Mouse (Mus musculus) neural tube, embryonic 13.5 days (tissue): ENCODE data around the gene Dnajc16. TPM values are rescaled to one million over a fixed set of nuclear protein-coding genes. Genes with fewer than 3 reads are reported as not detected.

ENCODE experiments used
- ATAC-seq: fragments of 200-750 bp; cut with Nextera tagmentation; 2 replicates; pipeline ENCODE4 v1.8.0; 2017; ENCODE audit warnings: low read depth, mild to moderate bottlenecking, moderate TSS enrichment, moderate library complexity
- H3K27ac ChIP-seq: fragments of 300-500 bp; sonication (generic); replicated peaks from 2 replicates; pipeline ENCODE4 v1.5.1; 2015; ENCODE audit warnings: moderate library complexity, mild to moderate bottlenecking, inconsistent platforms
- H3K27me3 ChIP-seq: fragments of 300-500 bp; sonication (generic); 2 replicates; pipeline ENCODE4 v1.6.1; 2015; ENCODE audit warnings: mild to moderate bottlenecking, inconsistent platforms
- H3K36me3 ChIP-seq: fragments of 300-500 bp; sonication (generic); 2 replicates; pipeline ENCODE4 v1.6.1; 2015; ENCODE audit warnings: mild to moderate bottlenecking, inconsistent platforms
- H3K4me1 ChIP-seq: fragments of 300-500 bp; sonication (generic); replicated peaks from 2 replicates; pipeline ENCODE4 v1.6.1; 2015; ENCODE audit warnings: inconsistent platforms
- H3K4me2 ChIP-seq: fragments of 300-500 bp; sonication (generic); 2 replicates; pipeline ENCODE4 v1.6.1; 2015; ENCODE audit warnings: inconsistent platforms, mild to moderate bottlenecking, moderate library complexity
- H3K4me3 ChIP-seq: fragments of 300-500 bp; sonication (generic); 2 replicates; pipeline ENCODE4 v1.5.1; 2015; ENCODE audit warnings: mild to moderate bottlenecking, inconsistent platforms
- H3K9ac ChIP-seq: fragments of 300-500 bp; sonication (generic); 2 replicates; pipeline ENCODE4 v1.6.1; 2015; ENCODE audit warnings: moderate library complexity, mild to moderate bottlenecking, inconsistent platforms
- H3K9me3 ChIP-seq: fragments of 300-500 bp; sonication (generic); 2 replicates; pipeline ENCODE4 v1.6.1; 2016; ENCODE audit warnings: inconsistent platforms
- WGBS: fragments of 180-500 bp; shearing (Covaris S2); methylation state at CpG from one replicate; pipeline ENCODE4 v1.1.7; 2015; 5-methylcytosine and 5-hydroxymethylcytosine counted together
- polyA plus RNA-seq: library from polyadenylated mRNA; unstranded; fragments of >200 nt; fragmentation: Nextera tagmentation; extraction: Ambion mirVana; gene quantifications from 2 replicates; pipeline ENCODE4 v1.2.1, GENCODE M21; 2015

Gene Dnajc16
- polyA plus RNA-seq, 1 experiment from 2014 or later: 6.6 TPM

- WGBS: 98% methylated on average over 1 of the region's 1 CpGs
- Histone ChIP-seq H3K4me3 (no peak overlapping the region), H3K9me3 (no peaks in the 10 kb centered on the region)
Measured at GRCm38 (mm10) chr4:141719304-141719703, 71.4 kb downstream of the Dnajc16 start.

DNA sequence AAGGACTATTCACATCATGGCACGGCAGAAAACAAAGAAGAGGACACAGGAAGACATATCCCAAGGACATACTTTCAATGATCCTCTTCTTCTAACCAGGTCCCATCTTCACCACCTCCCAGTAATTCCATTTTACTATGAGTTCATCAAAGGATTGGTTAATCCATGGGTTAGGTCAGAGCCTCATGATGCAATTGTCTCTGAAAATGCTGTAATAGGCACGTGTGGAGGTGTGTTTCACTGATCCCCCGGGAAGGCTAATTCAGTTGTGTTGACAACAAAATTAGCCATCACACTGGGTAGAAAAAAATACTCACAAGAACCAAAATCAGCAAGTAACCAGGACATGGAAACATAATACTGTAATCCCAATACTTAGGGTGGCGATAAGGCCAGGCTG, 73.1 kb downstream of the Dnajc16 start:
- Histone ChIP-seq H3K36me3 (peaks cover 21% of the 10 kb centered on the region), H3K9ac (no peak overlapping the region), H3K4me1 (peaks cover 29% of the 10 kb centered on the region), H3K9me3 (no peaks in the 10 kb centered on the region), H3K27me3 (no peaks in the 10 kb centered on the region), H3K4me2 (no peak overlapping the region), H3K27ac (no peak overlapping the region), H3K4me3 (no peak overlapping the region)
- ATAC-seq: no peak
- WGBS: 82% methylated on average over 4 of the region's 4 CpGs

More at GRCm38 (mm10) chr4:141719304-141719703, 71.4 kb downstream of the Dnajc16 start:
- no peak overlapping the region for H3K4me2 ChIP-seq
- no peak for ATAC-seq
- no peaks in the 10 kb centered on the region for H3K27me3 ChIP-seq
- H3K36me3 ChIP-seq: peaks cover 12% of the 10 kb centered on the region
- H3K4me1 ChIP-seq: peaks cover 35% of the 10 kb centered on the region
- no peak overlapping the region for H3K9ac ChIP-seq
- H3K27ac ChIP-seq: no peak overlapping the region

GRCm38 (mm10) chr4:141715027-141715426, 75.7 kb downstream of the Dnajc16 start:
- peaks cover 42% of the 10 kb centered on the region for H3K36me3 ChIP-seq
- no peak overlapping the region for H3K27ac ChIP-seq
- 65% methylated on average over 2 of the region's 2 CpGs for WGBS
- no peak overlapping the region for H3K4me2 ChIP-seq
- no peak overlapping the region for H3K4me3 ChIP-seq
- no peaks in the 10 kb centered on the region for H3K27me3 ChIP-seq
- no peak for ATAC-seq
- no peaks in the 10 kb centered on the region for H3K9me3 ChIP-seq
- peaks cover 6% of the 10 kb centered on the region; the same call in 1 of the 2 replicates for H3K4me1 ChIP-seq
- H3K9ac ChIP-seq: no peak overlapping the region

DNA sequence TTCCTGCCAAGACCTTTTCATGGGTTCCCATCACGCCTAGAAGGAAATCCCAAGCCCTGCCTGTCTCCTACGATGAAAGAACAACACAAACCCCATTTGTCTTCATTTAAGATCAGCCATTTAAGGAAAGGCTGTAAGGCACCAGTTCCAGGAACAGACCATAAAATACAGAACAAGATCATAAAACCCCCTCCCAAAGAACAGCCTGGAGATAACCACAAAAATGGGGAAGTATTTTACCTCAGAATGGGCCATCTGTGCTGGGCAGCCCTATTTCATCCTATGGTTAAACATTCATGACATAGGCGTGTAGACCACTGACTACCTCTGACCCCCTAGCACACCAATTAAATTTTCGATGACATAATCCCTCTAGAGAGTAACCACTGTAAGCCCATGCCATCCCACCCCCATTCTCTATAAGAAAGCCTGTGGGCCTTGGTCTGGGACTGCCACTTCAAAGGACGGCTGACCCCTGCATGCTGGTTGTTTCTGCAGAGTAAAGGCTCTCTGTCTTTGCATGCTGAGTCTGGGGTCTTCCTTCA, 77.1 kb downstream of the Dnajc16 start:
- Histone ChIP-seq H3K9ac (no peak overlapping the region), H3K9me3 (no peaks in the 10 kb centered on the region), H3K27ac (no peak overlapping the region), H3K36me3 (peaks cover 52% of the 10 kb centered on the region), H3K4me1 (peaks cover 3% of the 10 kb centered on the region; the same call in 1 of the 2 replicates), H3K4me3 (no peak overlapping the region), H3K27me3 (no peaks in the 10 kb centered on the region), H3K4me2 (no peak overlapping the region)
- WGBS: 57% methylated on average over 5 of the region's 5 CpGs
- ATAC-seq: no peak

DNA sequence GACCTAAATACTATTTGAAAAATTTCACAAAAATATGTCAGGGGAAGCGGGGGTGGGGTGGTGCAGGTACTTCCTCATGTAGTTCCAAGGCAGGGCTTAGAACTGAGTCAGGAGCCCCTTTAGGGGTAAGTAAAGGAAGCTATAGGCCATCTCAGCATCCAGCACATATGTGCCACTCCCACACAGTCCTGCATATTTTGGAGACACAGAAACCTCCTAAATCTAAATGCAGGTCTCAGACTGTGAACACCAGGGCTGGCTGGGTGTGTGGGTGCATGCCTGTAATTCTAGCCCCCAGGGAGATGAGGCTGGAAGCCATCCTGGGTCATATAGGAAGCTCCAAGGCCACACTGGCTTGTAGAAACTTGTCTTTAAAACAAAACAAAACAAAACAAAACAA, 79.5 kb downstream of the Dnajc16 start:
- Histone ChIP-seq H3K4me2 (no peak overlapping the region), H3K27ac (no peak overlapping the region), H3K4me3 (no peak overlapping the region), H3K36me3 (peaks cover 73% of the 10 kb centered on the region), H3K9me3 (no peaks in the 10 kb centered on the region), H3K9ac (no peak overlapping the region), H3K27me3 (no peaks in the 10 kb centered on the region), H3K4me1 (peaks cover 3% of the 10 kb centered on the region; the same call in 1 of the 2 replicates)
- no peak for ATAC-seq
- WGBS: 96% methylated on average over 1 of the region's 1 CpGs

Other genes starting within 250 kb of the Dnajc16 start
- 32.1 and 36.6 TPM in 2 replicates for gene Fblim1, start 184.8 kb downstream of the Dnajc16 start, polyA plus RNA-seq
- gene Tmem82, start 172.3 kb downstream of the Dnajc16 start, polyA plus RNA-seq: 0.31 TPM in 1 of 2 replicates, not detected in the other
- 0.11 TPM in 1 of 2 replicates, not detected in the other for gene Slc25a34, start 167.1 kb downstream of the Dnajc16 start, polyA plus RNA-seq
- 6.6 and 7.6 TPM in 2 replicates for gene Plekhm2, start 126.0 kb downstream of the Dnajc16 start, polyA plus RNA-seq
- gene Rsc1a1, start 105.3 kb downstream of the Dnajc16 start, polyA plus RNA-seq: not detected in 2 replicates
- gene Ddi2, start 67.5 kb downstream of the Dnajc16 start, polyA plus RNA-seq: 15.4 and 17.9 TPM in 2 replicates
- not detected in 2 replicates for gene Agmat, start 44.3 kb downstream of the Dnajc16 start, polyA plus RNA-seq
- 19.8 and 22.9 TPM in 2 replicates for gene Casp9, start 2.7 kb upstream of the Dnajc16 start, polyA plus RNA-seq
- gene Cela2a, start 35.2 kb upstream of the Dnajc16 start, polyA plus RNA-seq: not detected in 2 replicates
- not detected in 2 replicates for gene Ctrc, start 55.4 kb upstream of the Dnajc16 start, polyA plus RNA-seq
- 65.7 and 67.1 TPM in 2 replicates for gene Efhd2, start 84.0 kb upstream of the Dnajc16 start, polyA plus RNA-seq
- gene Fhad1, start 224.2 kb upstream of the Dnajc16 start, polyA plus RNA-seq: 3.6 and 4.0 TPM in 2 replicates